ENCODE assay signal across 9 mouse cellular contexts in the genomic region with DNA sequence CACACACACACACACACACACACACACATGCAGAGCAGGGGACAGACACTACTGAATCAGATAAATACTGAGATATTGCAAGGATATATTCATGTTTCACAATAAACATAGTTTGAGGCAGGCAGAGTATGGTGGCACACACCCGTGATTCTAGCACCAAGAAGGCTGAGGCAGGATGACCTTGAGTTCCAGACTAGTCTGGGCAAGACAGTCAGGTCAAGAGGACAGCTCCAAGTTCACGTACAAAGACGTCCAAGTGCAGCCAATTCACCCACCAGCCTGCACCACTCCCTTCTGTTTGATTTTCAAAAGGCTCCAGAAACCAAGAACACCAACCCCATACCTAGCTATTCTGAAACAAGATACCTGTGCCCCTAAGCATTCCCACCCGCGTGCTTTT. TPM values are rescaled to one million over a fixed set of nuclear protein-coding genes. Genes with fewer than 3 reads are reported as not detected.
A peak's percentile ranks its signal among the peaks of the same experiment; 100 is the strongest.
DNase-seq lines count a peak whose midpoint lies in the region; ATAC-seq and TF ChIP-seq lines count a peak whose summit lies in the region.
"Had no signal": no experiment of that assay in that cellular context is flagged by ENCODE, and none has a peak within 500 bp of the region (broad histone marks: within the 10 kb centered on the region; RNA-seq: fewer than 3 reads in every experiment).

No protein-coding gene starts in this region.

- H3K9me3 ChIP-seq in hindbrain, postnatal 0 days (ENCODE audit: low read length) = no peaks in the 10 kb centered on the region
- H3K9me3 ChIP-seq in midbrain, postnatal 0 days (ENCODE audit: low read length) = no peaks in the 10 kb centered on the region

- H3K27ac ChIP-seq in bone marrow macrophage, adult 2 months (ENCODE audit: insufficient read depth, low read depth, low read length) = no peak overlapping the region
- H3K27ac ChIP-seq in hindbrain, postnatal 0 days = peak overlapping the region; percentile 90; the same call in 1 of the 2 replicates
- no peak overlapping the region for H3K27ac ChIP-seq in midbrain, postnatal 0 days (ENCODE audit: low read depth, low read length)

- no peaks in the 10 kb centered on the region for H3K36me3 ChIP-seq in hindbrain, postnatal 0 days (ENCODE audit: insufficient read depth, low read length)
- H3K36me3 ChIP-seq in midbrain, postnatal 0 days (ENCODE audit: insufficient read depth, low read length) = no peaks in the 10 kb centered on the region

- no peak for TF ChIP-seq CTCF in bone marrow macrophage, adult 2 months (IDR thresholded peaks at IDR 0.05; ENCODE audit: low read depth, low read length)
- no peak for TF ChIP-seq CTCF in hindbrain, postnatal 0 days (IDR thresholded peaks at IDR 0.05; ENCODE audit: low read depth)
- no peak for TF ChIP-seq CTCF in midbrain, postnatal 0 days (IDR thresholded peaks at IDR 0.05)

- 68% methylated on average over 5 of the region's 5 CpGs for WGBS in hindbrain, postnatal 0 days
- WGBS in midbrain, postnatal 0 days = 71% methylated on average over 5 of the region's 5 CpGs

- intact Hi-C loops in left cerebral cortex, postnatal 36 days (cut with DNase I) = no loop called here

- peak overlapping the region; percentile 76; the same call in 1 of the 2 replicates for H3K4me3 ChIP-seq in bone marrow macrophage, adult 2 months (ENCODE audit: insufficient read depth, low read length)
- peak overlapping the region; percentile 78 for H3K4me3 ChIP-seq in hindbrain, postnatal 0 days (ENCODE audit: low read length)
- H3K4me3 ChIP-seq in midbrain, postnatal 0 days (ENCODE audit: low read depth, low read length) = peak overlapping the region; percentile 83

- TF ChIP-seq POLR2A in bone marrow macrophage, adult 2 months (IDR thresholded peaks at IDR 0.05; ENCODE audit: borderline replicate concordance, low read depth, low read length) = no peak

- H3K9ac ChIP-seq in hindbrain, postnatal 0 days (replicated peaks; ENCODE audit: low read length) = no peak overlapping the region; the same call in 1 of the 2 replicates
- peak overlapping the region; percentile 89 for H3K9ac ChIP-seq in midbrain, postnatal 0 days (replicated peaks; ENCODE audit: low read length, poor library complexity, severe bottlenecking)

- peak overlapping the region; percentile 86 for H3K4me2 ChIP-seq in hindbrain, postnatal 0 days (ENCODE audit: low read depth, low read length)
- H3K4me2 ChIP-seq in midbrain, postnatal 0 days (ENCODE audit: low read depth, low read length, poor library complexity, severe bottlenecking) = peak overlapping the region; percentile 78

- H3K27me3 ChIP-seq in hindbrain, postnatal 0 days (ENCODE audit: insufficient read depth, low read length) = no peaks in the 10 kb centered on the region
- no peaks in the 10 kb centered on the region for H3K27me3 ChIP-seq in midbrain, postnatal 0 days (ENCODE audit: insufficient read depth, low read length)

- peaks cover 63% of the 10 kb centered on the region for H3K4me1 ChIP-seq in bone marrow macrophage, adult 2 months (ENCODE audit: control insufficient read depth, insufficient read depth, low read length)
- peaks cover 27% of the 10 kb centered on the region for H3K4me1 ChIP-seq in hindbrain, postnatal 0 days (ENCODE audit: insufficient read depth, low read length)
- peaks cover 20% of the 10 kb centered on the region for H3K4me1 ChIP-seq in midbrain, postnatal 0 days (ENCODE audit: insufficient read depth, low read length)

- DNase-seq in kidney, postnatal 36 days = peak; percentile 30 to 56
- no peak for DNase-seq in kidney, adult 11 months
- no peak for DNase-seq in hindbrain, postnatal 0 days (ENCODE audit: low spot score)
- DNase-seq in midbrain, postnatal 0 days (ENCODE audit: low spot score) = no peak
- DNase-seq in frontal cortex, postnatal 36 days (ENCODE audit: low spot score in 2 of 2) = no peak
- DNase-seq in left cerebral cortex, postnatal 36 days (ENCODE audit: low spot score in 2 of 2) = no peak
- DNase-seq in lung, postnatal 14 days = no peak
- DNase-seq: lung, embryonic 14.5 days had no signal

- ATAC-seq in hindbrain, postnatal 0 days = no peak
- no peak for ATAC-seq in midbrain, postnatal 0 days (ENCODE audit: low FRiP score)

RNA-seq across cellular contexts. Expression of gene Lpin1, which starts 23.0 kb away (rescaled TPM):
- 16.2 and 19.6 TPM in 2 replicates for polyA plus RNA-seq in bone marrow macrophage, adult 2 months (2012; ENCODE audit: insufficient read depth, insufficient read length, missing spikeins)
- total RNA-seq in hindbrain, postnatal 0 days (2014; rRNA removed) = 17.9 and 21.9 TPM in 2 replicates
- polyA plus RNA-seq in hindbrain, postnatal 0 days (2015; fragmentation: Nextera tagmentation; extraction: Ambion mirVana) = 9.4 and 9.8 TPM in 2 replicates
- total RNA-seq in midbrain, postnatal 0 days (2014; rRNA removed) = 20.5 and 21.6 TPM in 2 replicates
- 11.6 and 12.1 TPM in 2 replicates for polyA plus RNA-seq in midbrain, postnatal 0 days (2015; fragmentation: Nextera tagmentation; extraction: Ambion mirVana)
- total RNA-seq in left cerebral cortex, postnatal 36 days (2021) = 10 to 100 TPM; 19.6 to 23.0 TPM

Comparison
In these comparisons a context has a peak if more than half of its experiments do, and no peak if none do; other contexts are left out.
1. DNase-seq: peak in kidney, postnatal 36 days (2 of 2); none in kidney, adult 11 months (single experiment), hindbrain, postnatal 0 days (single experiment), midbrain, postnatal 0 days (single experiment), frontal cortex, postnatal 36 days (0 of 2), left cerebral cortex, postnatal 36 days (0 of 2) and lung, postnatal 14 days (single experiment).
2. Peak in every context shown above with its lines, with median percentiles within 50 percentile points of each other: H3K4me3 ChIP-seq.